Mouse (Mus musculus) spleen, adult 2 months (tissue): ENCODE data around the gene Lrpap1. TPM values are rescaled to one million over a fixed set of nuclear protein-coding genes. Genes with fewer than 3 reads are reported as not detected.

Experiments
- DNase-seq, 2 experiments: peaks; one replicate each; pipeline versions ENCODE4 v3.0.0 to v3.0.0-alpha.2; 2012 to 2021; ENCODE audit warnings: low spot score in 2 of 2, low read depth in 1 of 2
- H3K27ac ChIP-seq: fragments of 200-500 bp; 2 replicates; pipeline ENCODE4 v1.5.1; 2012; ENCODE audit warnings: low read length, inconsistent platforms; ENCODE audit not compliant: insufficient read depth
- H3K27me3 ChIP-seq: fragments of 200-500 bp; 2 replicates; pipeline ENCODE4 v1.6.1; 2012; ENCODE audit warnings: mild to moderate bottlenecking, moderate library complexity, low read length, inconsistent platforms; ENCODE audit not compliant: control insufficient read depth, insufficient read depth
- H3K36me3 ChIP-seq: fragments of 200-500 bp; 2 replicates; pipeline ENCODE4 v1.6.1; 2012; ENCODE audit warnings: mild to moderate bottlenecking, low read length, inconsistent platforms; ENCODE audit not compliant: control insufficient read depth, insufficient read depth
- H3K4me1 ChIP-seq: fragments of 200-500 bp; 2 replicates; pipeline ENCODE4 v1.6.1; 2011; ENCODE audit warnings: inconsistent platforms; ENCODE audit not compliant: control insufficient read depth, insufficient read depth, insufficient read length
- H3K4me3 ChIP-seq: fragments of 200-500 bp; 2 replicates; pipeline ENCODE4 v1.5.1; 2011; ENCODE audit warnings: mild to moderate bottlenecking, inconsistent platforms; ENCODE audit not compliant: insufficient read depth, insufficient read length; ENCODE audit errors: extremely low read depth
- CTCF ChIP-seq: fragments of 200-500 bp; IDR thresholded peaks from 2 replicates; pipeline ENCODE4 v1.5.1; 2011; ENCODE audit warnings: mild to moderate bottlenecking, inconsistent platforms; ENCODE audit not compliant: insufficient read depth, insufficient read length, insufficient replicate concordance; ENCODE audit errors: extremely low read depth
- POLR2A ChIP-seq: fragments of 200-500 bp; IDR thresholded peaks from 2 replicates; pipeline ENCODE4 v1.6.1; 2011; ENCODE audit warnings: low read depth, low read length, inconsistent platforms
- WGBS: fragments of 180-500 bp; shearing (Covaris S2); methylation state at CpG from one replicate; pipeline ENCODE4 v1.1.7; 2018; 5-methylcytosine and 5-hydroxymethylcytosine counted together
- polyA plus RNA-seq: library from polyadenylated mRNA; depleted of rRNA; stranded (reverse); fragments of >200 nt; gene quantifications from 2 replicates; pipeline ENCODE4 v1.2.3, GENCODE M21; 2012; rRNA removed

Lrpap1 gene
- 12.6 and 14.9 TPM in 2 replicates for polyA plus RNA-seq

GRCm38 (mm10) chr5:35104960-35105921 lies at the start of gene Lrpap1:
Gene Lrpap1, minus strand, starts transcription at chr5:35105766.
- Histone ChIP-seq H3K4me3 (peak within 1 kb of the TSS; percentile 96), H3K27me3 (no peaks in the 10 kb centered on the region), H3K36me3 (peaks cover 9% of the 10 kb centered on the region; the same call in 1 of the 2 replicates), H3K4me1 (no peaks in the 10 kb centered on the region; the same call in none of the 2 replicates), H3K27ac (peak within 1 kb of the TSS; percentile 37; the same call in 1 of the 2 replicates)
- WGBS, result 1% methylated on average over 39 of the region's 39 CpGs
- TF ChIP-seq CTCF (no peak), POLR2A (peak; percentile 53)
- DNase-seq, result peak; percentile 75 to 84

- H3K36me3 ChIP-seq, result no peaks in the 10 kb centered on the region
- no peak for DNase-seq
- 85% methylated on average over 5 of the region's 5 CpGs for WGBS
- H3K27ac ChIP-seq, result no peak overlapping the region
- H3K27me3 ChIP-seq, result no peaks in the 10 kb centered on the region
- H3K4me3 ChIP-seq, result no peak overlapping the region
- H3K4me1 ChIP-seq, result no peaks in the 10 kb centered on the region
- no peak for TF ChIP-seq POLR2A
- TF ChIP-seq CTCF, result no peak
These were observed 44.4 kb upstream of the Lrpap1 start for GRCm38 (mm10) chr5:35149939-35150338.

GRCm38 (mm10) chr5:35149526-35149925 lies 44.0 kb upstream of the Lrpap1 start:
- no peaks in the 10 kb centered on the region for H3K27me3 ChIP-seq
- H3K27ac ChIP-seq, result no peak overlapping the region
- TF ChIP-seq POLR2A (no peak), CTCF (no peak)
- no peak overlapping the region for H3K4me3 ChIP-seq
- H3K36me3 ChIP-seq, result no peaks in the 10 kb centered on the region
- WGBS, result 76% methylated on average over 4 of the region's 4 CpGs
- H3K4me1 ChIP-seq, result no peaks in the 10 kb centered on the region
- no peak for DNase-seq

DNA sequence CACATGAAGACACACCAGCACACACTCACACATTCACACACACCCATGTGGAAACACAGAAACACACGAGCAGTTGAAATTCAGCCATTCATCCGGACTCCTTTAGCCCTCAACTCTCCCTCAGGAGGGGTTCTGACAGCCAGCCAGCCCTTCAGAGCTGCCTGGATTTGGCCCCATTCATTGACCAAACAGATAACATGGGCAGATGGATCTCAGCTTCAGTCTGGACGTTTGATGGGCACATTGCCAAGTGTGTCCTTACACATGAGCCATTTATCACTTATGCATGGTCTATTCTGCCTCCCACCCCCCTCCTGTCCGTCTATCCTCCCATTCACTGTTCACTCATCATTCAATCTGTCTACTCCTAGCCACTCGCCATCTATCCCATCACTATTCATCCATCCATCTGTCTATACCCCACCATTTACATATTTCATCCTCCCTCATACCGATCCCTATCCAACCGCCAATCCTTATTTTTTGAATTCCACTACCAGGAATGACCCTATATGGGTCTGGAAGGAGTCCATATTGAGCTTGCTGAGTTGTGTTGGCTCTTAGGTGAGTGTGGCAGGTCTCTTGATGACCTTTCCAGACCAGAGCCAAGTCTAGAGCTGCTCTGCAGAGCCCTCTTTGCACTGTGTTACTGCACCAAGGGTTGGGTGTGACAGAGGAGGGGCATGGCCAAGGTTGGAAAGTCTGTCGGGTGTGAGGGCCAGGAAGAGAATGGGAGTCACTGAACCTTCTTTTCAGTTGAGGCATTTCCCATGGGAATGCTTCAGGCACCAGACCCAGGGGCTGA lies 42.6 kb upstream of the Lrpap1 start:
- WGBS, result 84% methylated on average over 8 of the region's 8 CpGs
- H3K4me1 ChIP-seq, result no peaks in the 10 kb centered on the region
- TF ChIP-seq CTCF, result no peak
- TF ChIP-seq POLR2A, result no peak

GRCm38 (mm10) chr5:35147155-35147962 lies 41.8 kb upstream of the Lrpap1 start:
- Histone ChIP-seq H3K27ac (no peak overlapping the region), H3K36me3 (no peaks in the 10 kb centered on the region), H3K27me3 (no peaks in the 10 kb centered on the region), H3K4me1 (no peaks in the 10 kb centered on the region), H3K4me3 (no peak overlapping the region)
- 61% methylated on average over 2 of the region's 2 CpGs for WGBS
- DNase-seq, result no peak
- no peak for TF ChIP-seq POLR2A
- no peak for TF ChIP-seq CTCF

More for the DNA sequence above, 42.6 kb upstream of the Lrpap1 start:
- Histone ChIP-seq H3K4me3 (no peak overlapping the region), H3K36me3 (no peaks in the 10 kb centered on the region), H3K27me3 (no peaks in the 10 kb centered on the region), H3K27ac (no peak overlapping the region)
- no peak for DNase-seq

GRCm38 (mm10) chr5:35146747-35147146 lies 41.2 kb upstream of the Lrpap1 start:
- TF ChIP-seq CTCF (no peak), POLR2A (no peak)
- Histone ChIP-seq H3K27ac (no peak overlapping the region), H3K4me3 (no peak overlapping the region), H3K36me3 (no peaks in the 10 kb centered on the region), H3K27me3 (no peaks in the 10 kb centered on the region), H3K4me1 (no peaks in the 10 kb centered on the region)
- 89% methylated on average over 2 of the region's 2 CpGs for WGBS
- DNase-seq, result no peak
